Mouse (Mus musculus): ENCODE data around the gene Slc25a42. TPM values are rescaled to one million over a fixed set of nuclear protein-coding genes. Genes with fewer than 3 reads are reported as not detected.
"Not testable (repeated sequence)": the region's sequence is repeated elsewhere in the genome, so short reads cannot be mapped to it uniquely, and the experiment has no call there.

Slc25a42 gene
- polyA plus RNA-seq, 1 experiment from 2014 or later, result 3.9 TPM

DNA sequence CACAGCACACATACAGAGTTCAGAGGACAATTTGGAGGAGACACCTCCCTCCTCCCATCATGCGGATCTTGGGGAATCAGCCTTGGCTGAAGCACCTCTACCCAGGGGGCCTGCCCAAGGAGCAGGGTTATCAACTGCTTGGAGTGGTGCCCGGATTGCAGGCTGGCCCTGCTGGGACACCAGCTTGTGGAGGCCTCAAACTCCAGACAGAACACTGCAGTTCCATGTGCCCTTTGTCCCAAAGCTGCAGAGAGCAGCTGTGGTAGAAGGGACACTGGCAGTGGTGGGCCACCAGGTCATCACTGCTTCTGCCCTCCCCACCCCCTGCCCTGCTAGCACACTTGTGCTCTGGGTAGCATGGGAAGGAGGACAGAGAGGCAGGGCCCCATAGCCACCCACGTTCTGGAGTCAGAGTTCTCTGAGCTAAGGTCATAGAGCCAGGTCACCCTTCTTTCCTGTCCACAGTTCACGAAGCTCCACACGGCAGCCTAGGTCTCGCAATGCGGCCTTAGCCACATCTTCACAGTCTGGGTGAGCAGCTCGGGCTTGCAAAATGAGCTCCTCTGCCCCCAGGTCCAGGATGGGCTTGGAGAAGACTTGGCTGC lies 8.2 kb upstream of the Slc25a42 start:
- no peaks in the 10 kb centered on the region for H3K27me3 ChIP-seq (replicated peaks; ENCODE audit: control insufficient read depth, insufficient read depth, low read length)
- 72% methylated on average over 8 of the region's 8 CpGs for WGBS
- no peaks in the 10 kb centered on the region for H3K9me3 ChIP-seq (ENCODE audit: control insufficient read depth, low read length)
- DNase-seq (ENCODE audit: low spot score), result no peak
- H3K27ac ChIP-seq (ENCODE audit: low read depth), result no peak overlapping the region
- no peak for ATAC-seq (replicated peaks; ENCODE audit: low FRiP score, low TSS enrichment, low read depth)
- H3K9ac ChIP-seq (ENCODE audit: low read length), result no peak overlapping the region
- no peak overlapping the region for H3K4me3 ChIP-seq (ENCODE audit: low read depth, low read length)
- peaks cover 29% of the 10 kb centered on the region for H3K36me3 ChIP-seq (ENCODE audit: control insufficient read depth, insufficient read depth, low read length)
- 0 out of 2 replicates have a peak, but pooled peaks cover 4% of the 10 kb centered on the region for H3K4me1 ChIP-seq (replicated peaks; ENCODE audit: control insufficient read depth, insufficient read depth, low read length)
- H3K4me2 ChIP-seq (ENCODE audit: low read length), result no peak overlapping the region

DNA sequence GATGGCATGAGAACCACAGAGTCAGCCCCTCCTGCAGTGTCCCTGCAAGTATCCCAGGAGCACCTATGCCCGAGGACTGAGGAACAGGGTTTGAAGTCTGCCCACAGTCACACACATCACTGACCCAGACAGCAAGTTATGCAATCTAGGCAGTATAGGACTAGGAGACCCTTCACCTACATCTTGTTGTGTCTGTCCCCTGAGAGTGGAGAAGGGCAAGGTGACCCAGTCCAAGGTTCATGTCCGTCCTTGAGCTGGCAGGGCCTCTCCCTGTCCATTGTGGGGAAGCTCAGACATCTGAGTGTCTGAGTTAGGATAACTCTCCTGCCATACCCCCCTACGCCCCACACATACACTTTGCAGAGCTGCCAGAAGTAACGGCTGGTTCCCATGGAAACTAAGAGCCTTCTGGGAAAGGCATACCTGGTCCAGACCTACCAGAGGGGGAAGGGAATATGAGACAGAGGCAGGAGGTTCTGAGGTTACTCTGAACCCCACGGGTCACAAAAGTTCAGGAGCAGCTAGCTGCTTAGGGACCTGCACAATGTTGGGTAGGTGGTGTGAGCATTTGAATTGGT lies 7.1 kb upstream of the Slc25a42 start:
- Histone ChIP-seq H3K4me1 (replicated peaks; ENCODE audit: control insufficient read depth, insufficient read depth, low read length) (0 out of 2 replicates have a peak, but pooled peaks cover 4% of the 10 kb centered on the region), H3K9ac (ENCODE audit: low read length) (no peak overlapping the region), H3K36me3 (ENCODE audit: control insufficient read depth, insufficient read depth, low read length) (peaks cover 18% of the 10 kb centered on the region), H3K27me3 (replicated peaks; ENCODE audit: control insufficient read depth, insufficient read depth, low read length) (no peaks in the 10 kb centered on the region), H3K4me3 (ENCODE audit: low read depth, low read length) (no peak overlapping the region), H3K4me2 (ENCODE audit: low read length) (no peak overlapping the region), H3K27ac (ENCODE audit: low read depth) (no peak overlapping the region), H3K9me3 (ENCODE audit: control insufficient read depth, low read length) (no peaks in the 10 kb centered on the region)
- DNase-seq (ENCODE audit: low spot score), result no peak
- 34% methylated on average over 5 of the region's 5 CpGs for WGBS
- no peak for ATAC-seq (replicated peaks; ENCODE audit: low FRiP score, low TSS enrichment, low read depth)

DNA sequence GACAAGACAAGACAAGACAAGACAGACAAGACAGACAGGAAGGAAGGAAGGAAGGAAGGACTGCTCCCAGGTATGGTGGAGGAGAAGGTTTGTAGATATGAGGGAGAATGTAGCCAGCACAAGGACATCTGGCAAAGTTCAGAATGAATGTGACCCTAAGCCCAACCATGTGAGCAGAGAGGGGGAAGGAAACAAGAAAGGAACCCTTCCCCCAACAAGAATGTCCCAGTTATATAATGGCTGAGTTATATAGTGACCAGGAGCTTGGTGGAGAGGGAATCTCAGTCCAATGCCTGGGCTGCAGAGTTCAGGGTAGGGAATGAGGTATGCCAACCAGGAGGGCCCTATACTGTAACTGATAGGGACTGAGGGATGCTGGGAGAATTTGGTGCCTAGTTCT lies 5.3 kb upstream of the Slc25a42 start:
- H3K27ac ChIP-seq (ENCODE audit: low read depth), result no peak overlapping the region
- ATAC-seq (replicated peaks; ENCODE audit: low FRiP score, low TSS enrichment, low read depth), result no peak
- H3K4me3 ChIP-seq (ENCODE audit: low read depth, low read length), result no peak overlapping the region
- 0 out of 2 replicates have a peak, but pooled peaks cover 4% of the 10 kb centered on the region for H3K36me3 ChIP-seq (ENCODE audit: control insufficient read depth, insufficient read depth, low read length)
- H3K27me3 ChIP-seq (replicated peaks; ENCODE audit: control insufficient read depth, insufficient read depth, low read length), result no peaks in the 10 kb centered on the region
- no peak overlapping the region for H3K4me2 ChIP-seq (ENCODE audit: low read length)
- 0 out of 2 replicates have a peak, but pooled peaks cover 4% of the 10 kb centered on the region for H3K4me1 ChIP-seq (replicated peaks; ENCODE audit: control insufficient read depth, insufficient read depth, low read length)
- no peak overlapping the region for H3K9ac ChIP-seq (ENCODE audit: low read length)
- no peak for DNase-seq (ENCODE audit: low spot score)
- H3K9me3 ChIP-seq (ENCODE audit: control insufficient read depth, low read length), result no peaks in the 10 kb centered on the region

DNA sequence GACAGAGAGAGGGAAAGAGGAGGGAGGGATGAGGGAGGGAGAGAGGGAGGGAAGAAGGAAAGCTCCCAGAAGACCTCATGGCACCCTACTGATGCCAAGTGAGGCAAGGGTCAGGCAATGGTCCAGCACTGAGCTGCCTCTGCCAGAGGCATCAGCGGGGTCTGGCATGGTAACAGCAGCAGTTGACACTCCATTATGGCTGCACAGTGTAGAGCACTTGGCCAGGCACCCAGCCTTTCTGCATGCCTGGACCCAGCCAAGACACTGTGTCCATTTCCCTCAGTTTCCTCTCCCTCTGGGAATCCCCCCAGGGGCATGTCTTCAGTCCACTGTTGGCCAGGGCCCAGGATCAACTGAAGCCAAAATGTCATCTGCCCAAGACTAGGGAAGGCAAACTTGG lies 4.5 kb upstream of the Slc25a42 start:
- no peak for DNase-seq (ENCODE audit: low spot score)
- Histone ChIP-seq H3K4me1 (replicated peaks; ENCODE audit: control insufficient read depth, insufficient read depth, low read length) (0 out of 2 replicates have a peak, but pooled peaks cover 6% of the 10 kb centered on the region), H3K27ac (ENCODE audit: low read depth) (no peak overlapping the region), H3K9ac (ENCODE audit: low read length) (no peak overlapping the region), H3K9me3 (ENCODE audit: control insufficient read depth, low read length) (no peaks in the 10 kb centered on the region), H3K27me3 (replicated peaks; ENCODE audit: control insufficient read depth, insufficient read depth, low read length) (0 out of 2 replicates have a peak, but pooled peaks cover under 1% of the 10 kb centered on the region), H3K4me2 (ENCODE audit: low read length) (no peak overlapping the region), H3K36me3 (ENCODE audit: control insufficient read depth, insufficient read depth, low read length) (no peaks in the 10 kb centered on the region), H3K4me3 (ENCODE audit: low read depth, low read length) (no peak overlapping the region)
- ATAC-seq (replicated peaks; ENCODE audit: low FRiP score, low TSS enrichment, low read depth), result no peak
- WGBS, result 57% methylated on average over 1 of the region's 1 CpGs

DNA sequence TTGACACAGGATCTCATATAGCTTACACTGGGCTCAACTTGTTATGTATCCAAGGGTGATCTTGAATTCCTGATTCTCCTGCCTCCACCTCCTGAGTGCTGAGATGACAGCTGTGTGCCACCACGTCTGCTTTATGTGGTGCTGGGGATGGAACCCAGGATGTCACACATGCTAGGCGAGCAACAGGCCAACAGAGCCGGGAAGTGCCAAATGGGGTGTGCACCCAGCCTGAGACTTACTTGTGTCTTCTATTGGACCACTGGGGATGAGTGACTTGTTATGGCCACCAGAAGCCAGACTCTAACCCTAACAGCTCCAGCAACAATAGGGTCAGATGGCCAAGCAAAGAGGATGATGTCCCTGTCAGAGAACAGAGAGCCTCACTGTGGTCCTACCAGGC lies 4.1 kb upstream of the Slc25a42 start:
- H3K27me3 ChIP-seq (replicated peaks; ENCODE audit: control insufficient read depth, insufficient read depth, low read length); H3K4me1 ChIP-seq (replicated peaks; ENCODE audit: control insufficient read depth, insufficient read depth, low read length); H3K27ac ChIP-seq (ENCODE audit: low read depth); H3K9me3 ChIP-seq (ENCODE audit: control insufficient read depth, low read length); H3K4me3 ChIP-seq (ENCODE audit: low read depth, low read length); ATAC-seq (replicated peaks; ENCODE audit: low FRiP score, low TSS enrichment, low read depth); H3K36me3 ChIP-seq (ENCODE audit: control insufficient read depth, insufficient read depth, low read length); H3K9ac ChIP-seq (ENCODE audit: low read length); DNase-seq (ENCODE audit: low spot score); H3K4me2 ChIP-seq (ENCODE audit: low read length): not testable (repeated sequence)
- 69% methylated on average over 3 of the region's 3 CpGs for WGBS

DNA sequence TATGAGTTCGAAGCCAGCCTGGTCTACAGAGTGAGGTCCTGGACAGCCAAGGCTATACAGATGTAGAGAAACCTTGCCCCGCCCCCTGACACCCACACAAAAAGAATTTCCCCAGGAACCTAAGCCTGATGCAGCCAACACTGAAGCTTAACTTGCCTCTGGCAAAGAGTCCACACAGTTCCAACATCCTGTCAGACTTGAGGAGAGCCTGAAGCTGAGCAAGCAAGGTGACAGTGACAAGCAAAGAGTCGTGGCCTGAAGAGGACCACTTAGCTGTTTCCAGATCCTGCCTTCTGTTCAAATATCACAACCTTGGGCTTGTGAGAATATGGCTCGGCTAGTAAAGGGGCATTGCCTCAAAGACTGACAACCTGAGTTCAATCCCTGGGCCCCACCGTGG lies 3.0 kb upstream of the Slc25a42 start:
- H3K4me2 ChIP-seq (ENCODE audit: low read length), result no peak overlapping the region
- peaks cover 13% of the 10 kb centered on the region; the same call in 1 of the 2 replicates for H3K4me1 ChIP-seq (replicated peaks; ENCODE audit: control insufficient read depth, insufficient read depth, low read length)
- 71% methylated on average over 5 of the region's 5 CpGs for WGBS
- H3K4me3 ChIP-seq (ENCODE audit: low read depth, low read length), result no peak overlapping the region
- no peaks in the 10 kb centered on the region for H3K36me3 ChIP-seq (ENCODE audit: control insufficient read depth, insufficient read depth, low read length)
- no peak overlapping the region for H3K9ac ChIP-seq (ENCODE audit: low read length)
- H3K27ac ChIP-seq (ENCODE audit: low read depth), result no peak overlapping the region
- 0 out of 2 replicates have a peak, but pooled peaks cover 2% of the 10 kb centered on the region for H3K27me3 ChIP-seq (replicated peaks; ENCODE audit: control insufficient read depth, insufficient read depth, low read length)
- ATAC-seq (replicated peaks; ENCODE audit: low FRiP score, low TSS enrichment, low read depth), result no peak
- DNase-seq (ENCODE audit: low spot score), result no peak
- no peaks in the 10 kb centered on the region for H3K9me3 ChIP-seq (ENCODE audit: control insufficient read depth, low read length)

DNA sequence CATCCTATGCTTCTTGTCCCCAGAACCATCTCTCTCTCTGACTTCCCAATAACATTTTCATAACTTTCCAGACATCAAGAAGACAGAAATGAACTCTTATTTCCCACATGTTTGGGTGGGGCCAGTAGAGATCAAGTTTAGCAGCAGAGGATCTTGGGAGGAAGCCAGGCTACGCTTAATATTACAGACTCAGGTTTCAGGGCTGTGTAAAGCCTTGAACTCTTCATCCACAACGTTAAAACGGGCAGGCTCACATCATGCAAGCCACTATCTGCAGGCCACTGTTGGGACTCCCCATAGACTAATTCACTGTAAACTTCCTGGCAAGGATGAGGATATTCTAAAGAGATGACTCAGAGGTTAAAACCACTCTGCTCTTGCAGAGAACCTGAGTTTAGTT lies 2.3 kb upstream of the Slc25a42 start:
- Histone ChIP-seq H3K27ac (ENCODE audit: low read depth) (no peak overlapping the region), H3K9me3 (ENCODE audit: control insufficient read depth, low read length) (no peaks in the 10 kb centered on the region), H3K9ac (ENCODE audit: low read length) (no peak overlapping the region), H3K4me1 (replicated peaks; ENCODE audit: control insufficient read depth, insufficient read depth, low read length) (peaks cover 14% of the 10 kb centered on the region; the same call in 1 of the 2 replicates), H3K27me3 (replicated peaks; ENCODE audit: control insufficient read depth, insufficient read depth, low read length) (0 out of 2 replicates have a peak, but pooled peaks cover 2% of the 10 kb centered on the region), H3K4me2 (ENCODE audit: low read length) (no peak overlapping the region), H3K4me3 (ENCODE audit: low read depth, low read length) (no peak overlapping the region), H3K36me3 (ENCODE audit: control insufficient read depth, insufficient read depth, low read length) (no peaks in the 10 kb centered on the region)
- ATAC-seq (replicated peaks; ENCODE audit: low FRiP score, low TSS enrichment, low read depth) (no peak), DNase-seq (ENCODE audit: low spot score) (no peak)
- WGBS, result 78% methylated on average over 3 of the region's 3 CpGs

DNA sequence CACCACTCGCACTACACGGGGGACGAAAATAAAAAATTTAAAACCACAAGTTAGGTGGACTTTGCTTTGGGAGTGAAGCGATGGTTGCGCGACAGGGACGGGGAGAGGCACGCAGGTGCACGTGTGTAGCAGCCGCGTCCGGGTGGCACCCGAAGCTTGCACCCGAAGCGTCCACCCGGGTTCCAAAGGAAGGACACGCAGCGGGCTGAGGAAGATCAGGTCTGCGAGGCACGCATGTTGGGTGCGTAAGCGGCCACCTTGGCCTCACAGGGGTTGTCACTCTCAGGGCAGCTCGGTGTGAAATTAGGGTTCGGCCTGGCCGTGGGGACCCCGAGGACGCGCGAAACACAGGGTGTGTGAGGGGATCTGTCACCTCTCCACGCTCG lies 386 bp downstream of the Slc25a42 start:
- Histone ChIP-seq H3K27ac (ENCODE audit: low read depth) (no peak overlapping the region), H3K9me3 (ENCODE audit: control insufficient read depth, low read length) (no peaks in the 10 kb centered on the region), H3K36me3 (ENCODE audit: control insufficient read depth, insufficient read depth, low read length) (no peaks in the 10 kb centered on the region), H3K9ac (ENCODE audit: low read length) (peak overlapping the region; percentile 51), H3K4me2 (ENCODE audit: low read length) (peak overlapping the region; percentile 100), H3K4me3 (ENCODE audit: low read depth, low read length) (peak overlapping the region; percentile 59), H3K4me1 (replicated peaks; ENCODE audit: control insufficient read depth, insufficient read depth, low read length) (peaks cover 10% of the 10 kb centered on the region; the same call in 1 of the 2 replicates), H3K27me3 (replicated peaks; ENCODE audit: control insufficient read depth, insufficient read depth, low read length) (0 out of 2 replicates have a peak, but pooled peaks cover 2% of the 10 kb centered on the region)
- DNase-seq (ENCODE audit: low spot score) (no peak), ATAC-seq (replicated peaks; ENCODE audit: low FRiP score, low TSS enrichment, low read depth) (peak; percentile 4)
- WGBS, result 2% methylated on average over 30 of the region's 31 CpGs

DNA sequence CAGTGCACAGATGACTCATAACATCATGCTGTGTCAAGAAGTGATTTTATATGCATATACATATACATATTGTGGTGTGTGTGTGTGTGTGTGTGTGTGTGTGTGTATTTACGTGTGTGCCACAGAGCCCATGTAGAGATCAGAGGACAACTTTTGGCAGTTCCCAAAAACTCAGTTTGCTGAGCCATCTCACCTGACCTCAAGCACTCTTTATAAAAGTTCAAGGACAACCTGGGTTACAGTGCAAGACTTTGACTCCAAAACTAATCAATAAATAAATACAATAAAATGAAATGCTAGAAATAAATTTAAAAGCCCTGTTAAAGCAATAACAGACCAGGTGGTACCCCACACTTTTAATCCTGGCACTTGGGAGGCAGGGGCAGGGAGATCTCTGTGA lies 830 bp downstream of the Slc25a42 start:
- H3K36me3 ChIP-seq (ENCODE audit: control insufficient read depth, insufficient read depth, low read length), result no peaks in the 10 kb centered on the region
- peak overlapping the region; percentile 100 for H3K4me2 ChIP-seq (ENCODE audit: low read length)
- ATAC-seq (replicated peaks; ENCODE audit: low FRiP score, low TSS enrichment, low read depth), result no peak
- no peak for DNase-seq (ENCODE audit: low spot score)
- no peak overlapping the region for H3K27ac ChIP-seq (ENCODE audit: low read depth)
- WGBS, result 92% methylated on average over 1 of the region's 1 CpGs
- peaks cover 10% of the 10 kb centered on the region; the same call in 1 of the 2 replicates for H3K4me1 ChIP-seq (replicated peaks; ENCODE audit: control insufficient read depth, insufficient read depth, low read length)
- 0 out of 2 replicates have a peak, but pooled peaks cover 2% of the 10 kb centered on the region for H3K27me3 ChIP-seq (replicated peaks; ENCODE audit: control insufficient read depth, insufficient read depth, low read length)
- peak overlapping the region; percentile 59 for H3K4me3 ChIP-seq (ENCODE audit: low read depth, low read length)
- H3K9ac ChIP-seq (ENCODE audit: low read length), result peak overlapping the region; percentile 51; the same call in 1 of the 2 replicates
- H3K9me3 ChIP-seq (ENCODE audit: control insufficient read depth, low read length), result no peaks in the 10 kb centered on the region

Data from intestine, embryonic 14.5 days (tissue).